Mouse (Mus musculus): ENCODE data around the gene Pnpla1. TPM values are rescaled to one million over a fixed set of nuclear protein-coding genes. Genes with fewer than 3 reads are reported as not detected.

Pnpla1 gene
- polyA plus RNA-seq (2012; fragmentation: generic; extraction: Trizol), result not detected
- long read RNA-seq, experiment 1, result 0 reads
- long read RNA-seq, experiment 2, result 0 reads

GRCm38 (mm10) chr17:28858205-28858604, at the start of gene Pnpla1:
TSS of gene Pnpla1 (plus strand) at chr17:28858411.
- no peaks in the 10 kb centered on the region for H3K79me2 ChIP-seq (ENCODE audit: control insufficient read depth, insufficient read depth)
- H3K27me3 ChIP-seq (ENCODE audit: control insufficient read depth, insufficient read depth, insufficient read length), result peaks cover 14% of the 10 kb centered on the region
- no peak within 1 kb of the TSS for H3ac ChIP-seq (ENCODE audit: control insufficient read depth, insufficient read length, low read depth)
- TF ChIP-seq CTCF (IDR thresholded peaks at IDR 0.05; ENCODE audit: control insufficient read depth, insufficient read depth, insufficient read length), result no peak
- TF ChIP-seq FOSL1 (IDR thresholded peaks at IDR 0.05; ENCODE audit: insufficient read depth, low read length, poor library complexity, severe bottlenecking), result no peak
- no peak for TF ChIP-seq MYOD1 (IDR thresholded peaks at IDR 0.05; ENCODE audit: control insufficient read depth, insufficient read length, low read depth)
- no peak for TF ChIP-seq CEBPB (IDR thresholded peaks at IDR 0.05; ENCODE audit: low read depth)
- TF ChIP-seq MYOG (IDR thresholded peaks at IDR 0.05; ENCODE audit: control insufficient read depth, extremely low read depth, insufficient read length), result no peak
- TF ChIP-seq MAX (IDR thresholded peaks at IDR 0.05), result no peak
- TF ChIP-seq USF1 (IDR thresholded peaks at IDR 0.05; ENCODE audit: low read depth), result no peak
- H3K36me3 ChIP-seq (ENCODE audit: control insufficient read depth, insufficient read depth), result no peaks in the 10 kb centered on the region
- no peaks in the 10 kb centered on the region for H3K79me3 ChIP-seq (ENCODE audit: low read depth)
- H3K4me3 ChIP-seq (ENCODE audit: insufficient read depth, poor library complexity, severe bottlenecking), result no peak within 1 kb of the TSS

- TF ChIP-seq CTCF (IDR thresholded peaks at IDR 0.05; ENCODE audit: control insufficient read depth, insufficient read depth, insufficient read length) (no peak), FOSL1 (IDR thresholded peaks at IDR 0.05; ENCODE audit: insufficient read depth, low read length, poor library complexity, severe bottlenecking) (no peak)
- Histone ChIP-seq H3K36me3 (ENCODE audit: control insufficient read depth, insufficient read depth) (peaks cover 15% of the 10 kb centered on the region), H3K27me3 (ENCODE audit: control insufficient read depth, insufficient read depth, insufficient read length) (no peaks in the 10 kb centered on the region), H3K79me2 (ENCODE audit: control insufficient read depth, insufficient read depth) (peaks cover 19% of the 10 kb centered on the region), H3K4me3 (ENCODE audit: insufficient read depth, poor library complexity, severe bottlenecking) (no peak overlapping the region), H3K79me3 (ENCODE audit: low read depth) (no peaks in the 10 kb centered on the region), H3ac (ENCODE audit: control insufficient read depth, insufficient read length, low read depth) (no peak overlapping the region)
Observed at GRCm38 (mm10) chr17:28808714-28809113, 49.5 kb upstream of the Pnpla1 start.

DNA sequence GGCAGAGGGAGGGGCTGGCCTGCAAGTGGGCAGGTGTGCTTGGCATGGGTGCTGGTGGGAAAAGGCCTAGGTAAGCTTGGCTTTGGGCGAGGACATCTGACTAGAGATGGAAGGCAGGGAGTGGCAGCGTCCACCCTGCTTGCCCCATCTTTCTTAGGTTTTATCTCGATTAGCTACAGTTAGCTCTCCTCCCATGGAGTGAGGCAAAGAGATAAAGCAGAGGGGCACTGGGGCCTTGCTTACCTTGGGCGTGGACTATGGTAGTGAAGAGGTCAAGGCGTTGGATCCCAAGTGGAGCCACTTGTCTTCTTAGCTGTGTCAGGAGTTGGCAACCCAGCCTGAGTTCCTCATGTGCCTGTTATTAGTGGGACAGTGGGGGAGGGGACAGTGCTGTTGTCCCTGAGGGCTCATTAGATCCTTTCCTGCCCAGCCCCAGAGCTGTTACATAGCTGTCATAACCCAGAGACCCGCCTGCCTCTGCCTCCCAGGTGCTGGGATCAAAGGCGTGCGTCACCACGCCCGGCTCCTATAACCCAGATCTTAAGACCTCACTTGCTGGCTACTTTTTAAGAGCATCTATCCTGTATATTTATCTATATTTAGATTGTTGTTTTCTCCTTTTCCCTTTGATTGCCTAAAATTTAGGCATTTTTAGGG, 48.9 kb upstream of the Pnpla1 start:
- Histone ChIP-seq H3K79me3 (ENCODE audit: low read depth) (no peaks in the 10 kb centered on the region), H3K27me3 (ENCODE audit: control insufficient read depth, insufficient read depth, insufficient read length) (no peaks in the 10 kb centered on the region), H3K79me2 (ENCODE audit: control insufficient read depth, insufficient read depth) (peaks cover 19% of the 10 kb centered on the region), H3K4me3 (ENCODE audit: insufficient read depth, poor library complexity, severe bottlenecking) (no peak overlapping the region), H3K36me3 (ENCODE audit: control insufficient read depth, insufficient read depth) (peaks cover 15% of the 10 kb centered on the region), H3ac (ENCODE audit: control insufficient read depth, insufficient read length, low read depth) (no peak overlapping the region)
- TF ChIP-seq CEBPB (IDR thresholded peaks at IDR 0.05; ENCODE audit: low read depth), result no peak
- no peak for TF ChIP-seq FOSL1 (IDR thresholded peaks at IDR 0.05; ENCODE audit: insufficient read depth, low read length, poor library complexity, severe bottlenecking)
- no peak for TF ChIP-seq USF1 (IDR thresholded peaks at IDR 0.05; ENCODE audit: low read depth)
- no peak for TF ChIP-seq CTCF (IDR thresholded peaks at IDR 0.05; ENCODE audit: control insufficient read depth, insufficient read depth, insufficient read length)

DNA sequence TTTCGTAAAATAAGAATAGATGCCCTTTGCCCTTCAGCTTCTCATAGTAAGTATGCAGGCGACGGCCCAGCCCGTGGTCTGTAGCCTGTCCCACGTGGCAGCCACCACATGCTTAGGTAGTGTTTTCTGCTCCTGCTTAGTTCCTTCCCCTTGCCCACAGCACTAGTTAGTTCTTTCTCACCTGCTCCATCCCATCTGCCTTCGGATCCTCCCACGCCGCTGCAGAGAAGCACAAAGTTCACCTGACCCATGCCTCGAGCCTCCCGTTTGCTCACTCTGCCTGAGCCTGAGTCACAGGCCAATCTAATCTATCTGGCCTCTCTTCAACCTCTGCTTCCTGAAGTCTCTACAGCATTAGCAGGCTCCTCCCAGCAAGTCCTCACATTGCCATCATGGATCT, 45.9 kb upstream of the Pnpla1 start:
- Histone ChIP-seq H3ac (ENCODE audit: control insufficient read depth, insufficient read length, low read depth) (no peak overlapping the region), H3K79me2 (ENCODE audit: control insufficient read depth, insufficient read depth) (no peaks in the 10 kb centered on the region), H3K36me3 (ENCODE audit: control insufficient read depth, insufficient read depth) (peaks cover 8% of the 10 kb centered on the region), H3K4me3 (ENCODE audit: insufficient read depth, poor library complexity, severe bottlenecking) (no peak overlapping the region), H3K79me3 (ENCODE audit: low read depth) (no peaks in the 10 kb centered on the region), H3K27me3 (ENCODE audit: control insufficient read depth, insufficient read depth, insufficient read length) (no peaks in the 10 kb centered on the region)
- TF ChIP-seq CEBPB (IDR thresholded peaks at IDR 0.05; ENCODE audit: low read depth) (no peak), MYOG (IDR thresholded peaks at IDR 0.05; ENCODE audit: control insufficient read depth, extremely low read depth, insufficient read length) (no peak), MYOD1 (IDR thresholded peaks at IDR 0.05; ENCODE audit: control insufficient read depth, insufficient read length, low read depth) (no peak), FOSL1 (IDR thresholded peaks at IDR 0.05; ENCODE audit: insufficient read depth, low read length, poor library complexity, severe bottlenecking) (no peak)

DNA sequence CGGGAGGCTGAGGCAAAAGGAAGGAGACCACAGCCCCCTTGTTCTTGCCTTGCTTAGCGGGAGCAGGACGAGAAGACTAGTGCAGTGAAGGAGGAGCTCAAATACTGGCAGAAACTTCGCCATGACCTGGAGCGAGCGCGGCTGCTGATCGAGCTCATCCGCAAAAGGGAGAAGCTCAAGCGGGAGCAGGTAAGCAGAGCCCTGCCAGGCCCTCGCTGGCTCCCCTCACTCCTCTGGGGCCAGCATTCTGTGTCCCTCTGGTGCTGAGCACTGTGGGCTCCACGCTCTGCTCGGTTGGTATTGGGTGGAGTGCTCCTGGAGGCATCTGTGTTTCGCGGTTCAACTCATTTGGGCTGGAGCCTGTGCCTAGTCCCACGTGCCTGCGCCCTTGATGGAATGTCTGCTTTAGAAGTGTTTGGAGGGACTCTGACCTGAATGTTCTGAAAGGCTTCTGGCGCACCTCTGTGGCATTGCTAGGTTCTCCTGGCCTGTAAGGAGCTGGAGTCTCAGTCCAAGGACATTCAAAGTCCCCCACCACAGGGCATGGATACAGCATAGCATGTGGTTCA, 43.6 kb upstream of the Pnpla1 start:
- TF ChIP-seq MYOD1 (IDR thresholded peaks at IDR 0.05; ENCODE audit: control insufficient read depth, insufficient read length, low read depth), result no peak
- TF ChIP-seq CTCF (IDR thresholded peaks at IDR 0.05; ENCODE audit: control insufficient read depth, insufficient read depth, insufficient read length), result no peak
- TF ChIP-seq CEBPB (IDR thresholded peaks at IDR 0.05; ENCODE audit: low read depth), result no peak
- no peak for TF ChIP-seq MAX (IDR thresholded peaks at IDR 0.05)
- no peak for TF ChIP-seq USF1 (IDR thresholded peaks at IDR 0.05; ENCODE audit: low read depth)
- TF ChIP-seq FOSL1 (IDR thresholded peaks at IDR 0.05; ENCODE audit: insufficient read depth, low read length, poor library complexity, severe bottlenecking), result no peak
- TF ChIP-seq MYOG (IDR thresholded peaks at IDR 0.05; ENCODE audit: control insufficient read depth, extremely low read depth, insufficient read length), result no peak
- Histone ChIP-seq H3K4me3 (ENCODE audit: insufficient read depth, poor library complexity, severe bottlenecking) (no peak overlapping the region), H3K27me3 (ENCODE audit: control insufficient read depth, insufficient read depth, insufficient read length) (no peaks in the 10 kb centered on the region), H3ac (ENCODE audit: control insufficient read depth, insufficient read length, low read depth) (no peak overlapping the region), H3K79me3 (ENCODE audit: low read depth) (no peaks in the 10 kb centered on the region), H3K79me2 (ENCODE audit: control insufficient read depth, insufficient read depth) (no peaks in the 10 kb centered on the region), H3K36me3 (ENCODE audit: control insufficient read depth, insufficient read depth) (peaks cover 22% of the 10 kb centered on the region)
